Comparison of ENCODE assay signal across 13 mouse cellular contexts in the genomic region with DNA sequence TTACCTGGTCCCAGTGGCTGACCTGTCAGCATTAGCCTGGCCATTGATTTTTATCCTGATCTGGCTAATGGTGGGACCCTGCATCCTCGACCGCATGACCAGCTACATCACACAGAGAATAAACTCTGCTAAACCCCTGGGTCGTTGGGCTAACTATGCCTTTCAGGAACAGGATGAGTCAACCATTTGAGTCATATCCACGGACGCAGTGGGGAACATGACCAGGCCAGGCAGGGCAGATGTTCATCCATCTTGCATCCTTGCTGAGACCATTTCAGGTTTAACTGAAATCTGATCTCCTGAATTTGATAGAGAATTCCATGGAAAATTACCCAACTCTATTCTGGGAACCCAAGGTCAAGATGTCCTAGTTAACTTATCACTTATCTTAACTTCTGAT.
"Had no signal": no experiment of that assay in that cellular context is flagged by ENCODE, and none has a peak within 500 bp of the region (broad histone marks: within the 10 kb centered on the region; RNA-seq: fewer than 3 reads in every experiment).

No protein-coding gene starts in this region.

- H3K4me1 ChIP-seq: midbrain, embryonic 10.5 days; midbrain, embryonic 12.5 days; neural tube, embryonic 12.5 days; stomach, embryonic 15.5 days had no signal

- H3K27ac ChIP-seq: midbrain, embryonic 10.5 days; midbrain, embryonic 12.5 days; neural tube, embryonic 12.5 days; stomach, embryonic 15.5 days; stomach, postnatal 0 days had no signal

- H3K27me3 ChIP-seq: midbrain, embryonic 12.5 days; neural tube, embryonic 12.5 days; stomach, embryonic 15.5 days had no signal

- H3K9ac ChIP-seq: lung, embryonic 14.5 days; midbrain, embryonic 12.5 days; neural tube, embryonic 12.5 days; stomach, embryonic 15.5 days had no signal

- DNase-seq: lung, embryonic 14.5 days; lung, postnatal 10 days; lung, postnatal 4 days; midbrain, embryonic 14.5 days; right cerebral cortex, postnatal 14 days; thymus, adult 2 months; thymus, postnatal 25 days; thymus, postnatal 4 days had no signal

- H3K4me2 ChIP-seq: lung, embryonic 14.5 days; midbrain, embryonic 12.5 days; neural tube, embryonic 12.5 days; stomach, embryonic 15.5 days had no signal

- H3K4me3 ChIP-seq: midbrain, embryonic 10.5 days; midbrain, embryonic 12.5 days; neural tube, embryonic 12.5 days; stomach, embryonic 15.5 days had no signal

- H3K9me3 ChIP-seq: midbrain, embryonic 10.5 days; midbrain, embryonic 12.5 days; neural tube, embryonic 12.5 days; stomach, embryonic 15.5 days had no signal

- H3K36me3 ChIP-seq: midbrain, embryonic 10.5 days; midbrain, embryonic 12.5 days; neural tube, embryonic 12.5 days; stomach, embryonic 15.5 days had no signal
